Mouse (Mus musculus): Measurements from ENCODE around the gene Pcbd2. TPM values are rescaled to one million over a fixed set of nuclear protein-coding genes. Genes with fewer than 3 reads are reported as not detected.
A peak's percentile ranks its signal among the peaks of the same experiment; 100 is the strongest.

Gene Pcbd2
- total RNA-seq, 1 experiment = 10.8 TPM

DNA sequence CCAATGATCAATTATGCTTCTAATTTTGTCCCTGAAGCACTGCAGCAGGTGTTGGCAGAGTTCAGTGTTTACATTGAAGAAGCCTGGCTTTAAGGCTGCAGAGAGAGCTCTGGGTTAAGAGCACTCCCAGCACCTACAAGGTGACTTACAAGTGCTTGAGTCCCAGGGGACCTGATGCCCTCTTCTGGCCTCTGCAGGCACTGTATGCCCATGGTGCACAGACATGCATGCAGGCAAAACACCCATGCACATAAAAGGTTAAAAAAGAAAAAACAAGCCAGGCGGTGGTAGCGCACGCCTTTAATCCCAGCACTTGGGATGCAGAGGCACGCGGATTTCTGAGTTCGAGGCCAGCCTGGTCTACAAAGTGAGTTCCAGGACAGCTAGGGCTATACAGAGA lies 30.5 kb downstream of the Pcbd2 start:
- Histone ChIP-seq H3K4me1 (ENCODE audit: control insufficient read depth in 2 of 2, insufficient read depth in 2 of 2, low read length in 2 of 2, poor library complexity in 1 of 2) (peaks cover 2 to 7% of the 10 kb centered on the region in 2 experiments; a peak in 3 of 4 replicates), H3K9me3 (ENCODE audit: control insufficient read depth, insufficient read depth, low read depth, low read length) (no peaks in the 10 kb centered on the region), H3K4me3 (ENCODE audit: insufficient read depth in 1 of 2, low read depth in 1 of 2, low read length in 2 of 2, poor library complexity in 1 of 2, severe bottlenecking in 1 of 2) (no peak overlapping the region), H3K9ac (ENCODE audit: insufficient read depth, low read depth, low read length, poor library complexity, severe bottlenecking) (no peak overlapping the region), H3K27ac (ENCODE audit: insufficient read depth, low read depth, low read length, poor library complexity, severe bottlenecking) (no peak overlapping the region), H3K36me3 (ENCODE audit: control insufficient read depth, insufficient read depth, low read length, poor library complexity, severe bottlenecking) (no peaks in the 10 kb centered on the region; the same call in 1 of the 2 replicates)
- peak; percentile 31 for DNase-seq (ENCODE audit: low read depth, low spot score)
- TF ChIP-seq ZC3H11A (IDR thresholded peaks at IDR 0.05; ENCODE audit: borderline replicate concordance, low read depth, low read length) (peak; percentile 19; the same call in 1 of the 2 replicates), ZNF384 (IDR thresholded peaks at IDR 0.05; ENCODE audit: low read depth, low read length) (peak; percentile 54; the same call in 1 of the 2 replicates), MAFK (IDR thresholded peaks at IDR 0.05; ENCODE audit: insufficient read depth, low read depth, low read length) (no peak), CHD2 (IDR thresholded peaks at IDR 0.05; ENCODE audit: low read depth, low read length) (no peak), HCFC1 (IDR thresholded peaks at IDR 0.05; ENCODE audit: borderline replicate concordance, insufficient read depth, low read length) (no peak)
- in situ Hi-C loops (cut with MboI; ENCODE audit: low sequenced_read_pairs in 2 of 2, unreplicated experiment in 2 of 2) = no loop called here

DNA sequence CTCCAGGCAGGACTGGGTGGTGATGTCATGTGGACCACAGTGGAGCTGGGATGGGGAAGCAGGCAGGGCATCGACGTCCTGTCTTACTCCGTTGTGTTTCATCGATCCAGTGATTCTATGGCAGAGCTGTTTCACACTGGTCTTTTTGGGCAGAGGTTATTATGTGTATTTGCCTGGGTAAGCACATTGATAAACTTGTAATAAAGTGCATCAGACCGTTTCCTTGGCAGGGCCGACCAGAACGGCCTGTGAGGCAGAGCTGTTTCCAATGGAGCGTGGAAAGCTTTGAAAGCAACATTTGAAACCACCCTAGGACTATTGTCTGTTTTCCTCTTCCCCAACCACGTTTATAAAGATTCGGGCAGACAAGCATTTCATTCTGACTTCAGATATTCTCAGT lies 33.4 kb downstream of the Pcbd2 start:
- Histone ChIP-seq H3K9ac (ENCODE audit: insufficient read depth, low read depth, low read length, poor library complexity, severe bottlenecking) (no peak overlapping the region), H3K27ac (ENCODE audit: insufficient read depth, low read depth, low read length, poor library complexity, severe bottlenecking) (no peak overlapping the region), H3K4me3 (ENCODE audit: insufficient read depth in 1 of 2, low read depth in 1 of 2, low read length in 2 of 2, poor library complexity in 1 of 2, severe bottlenecking in 1 of 2) (no peak overlapping the region), H3K4me1 (ENCODE audit: control insufficient read depth in 2 of 2, insufficient read depth in 2 of 2, low read length in 2 of 2, poor library complexity in 1 of 2) (peaks cover 2 to 5% of the 10 kb centered on the region in 2 experiments; a peak in 3 of 4 replicates), H3K36me3 (ENCODE audit: control insufficient read depth, insufficient read depth, low read length, poor library complexity, severe bottlenecking) (no peaks in the 10 kb centered on the region; the same call in 1 of the 2 replicates), H3K9me3 (ENCODE audit: control insufficient read depth, insufficient read depth, low read depth, low read length) (no peaks in the 10 kb centered on the region)
- no peak for DNase-seq (ENCODE audit: low read depth, low spot score)
- TF ChIP-seq MAFK (IDR thresholded peaks at IDR 0.05; ENCODE audit: insufficient read depth, low read depth, low read length) = no peak
- TF ChIP-seq HCFC1 (IDR thresholded peaks at IDR 0.05; ENCODE audit: borderline replicate concordance, insufficient read depth, low read length) = no peak
- no peak for TF ChIP-seq CHD2 (IDR thresholded peaks at IDR 0.05; ENCODE audit: low read depth, low read length)
- TF ChIP-seq ZC3H11A (IDR thresholded peaks at IDR 0.05; ENCODE audit: borderline replicate concordance, low read depth, low read length) = no peak
- TF ChIP-seq ZNF384 (IDR thresholded peaks at IDR 0.05; ENCODE audit: low read depth, low read length) = no peak
- in situ Hi-C loops (cut with MboI; ENCODE audit: low sequenced_read_pairs in 2 of 2, unreplicated experiment in 2 of 2) = no loop called here

DNA sequence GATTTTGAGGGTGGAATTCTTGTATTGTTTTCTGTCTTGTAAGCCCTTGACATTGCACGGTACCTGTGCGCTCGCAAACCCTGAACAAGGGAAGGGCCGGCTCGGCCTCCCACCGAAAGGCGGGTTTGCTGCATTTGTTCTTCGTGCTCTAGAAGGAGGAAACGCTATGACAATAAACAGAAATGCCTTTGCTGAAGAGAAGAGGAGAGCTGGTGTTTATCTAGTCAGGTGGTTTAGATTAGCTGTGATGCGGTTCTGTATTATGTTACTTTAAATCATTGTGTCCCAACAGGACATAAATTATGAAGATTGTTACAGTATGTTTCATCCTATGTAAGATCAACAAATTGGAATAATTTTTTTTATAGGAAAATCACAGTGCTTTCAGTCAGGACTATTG lies 34.3 kb downstream of the Pcbd2 start:
- TF ChIP-seq CHD2 (IDR thresholded peaks at IDR 0.05; ENCODE audit: low read depth, low read length) (no peak), ZNF384 (IDR thresholded peaks at IDR 0.05; ENCODE audit: low read depth, low read length) (no peak), HCFC1 (IDR thresholded peaks at IDR 0.05; ENCODE audit: borderline replicate concordance, insufficient read depth, low read length) (no peak), MAFK (IDR thresholded peaks at IDR 0.05; ENCODE audit: insufficient read depth, low read depth, low read length) (no peak), ZC3H11A (IDR thresholded peaks at IDR 0.05; ENCODE audit: borderline replicate concordance, low read depth, low read length) (no peak)
- Histone ChIP-seq H3K4me1 (ENCODE audit: control insufficient read depth in 2 of 2, insufficient read depth in 2 of 2, low read length in 2 of 2, poor library complexity in 1 of 2) (peaks cover 2 to 5% of the 10 kb centered on the region in 2 experiments; a peak in 3 of 4 replicates), H3K4me3 (ENCODE audit: insufficient read depth in 1 of 2, low read depth in 1 of 2, low read length in 2 of 2, poor library complexity in 1 of 2, severe bottlenecking in 1 of 2) (no peak overlapping the region), H3K9me3 (ENCODE audit: control insufficient read depth, insufficient read depth, low read depth, low read length) (no peaks in the 10 kb centered on the region), H3K9ac (ENCODE audit: insufficient read depth, low read depth, low read length, poor library complexity, severe bottlenecking) (no peak overlapping the region), H3K27ac (ENCODE audit: insufficient read depth, low read depth, low read length, poor library complexity, severe bottlenecking) (no peak overlapping the region), H3K36me3 (ENCODE audit: control insufficient read depth, insufficient read depth, low read length, poor library complexity, severe bottlenecking) (no peaks in the 10 kb centered on the region; the same call in 1 of the 2 replicates)
- no peak for DNase-seq (ENCODE audit: low read depth, low spot score)
- in situ Hi-C loops (cut with MboI; ENCODE audit: low sequenced_read_pairs in 2 of 2, unreplicated experiment in 2 of 2) = no loop called here

DNA sequence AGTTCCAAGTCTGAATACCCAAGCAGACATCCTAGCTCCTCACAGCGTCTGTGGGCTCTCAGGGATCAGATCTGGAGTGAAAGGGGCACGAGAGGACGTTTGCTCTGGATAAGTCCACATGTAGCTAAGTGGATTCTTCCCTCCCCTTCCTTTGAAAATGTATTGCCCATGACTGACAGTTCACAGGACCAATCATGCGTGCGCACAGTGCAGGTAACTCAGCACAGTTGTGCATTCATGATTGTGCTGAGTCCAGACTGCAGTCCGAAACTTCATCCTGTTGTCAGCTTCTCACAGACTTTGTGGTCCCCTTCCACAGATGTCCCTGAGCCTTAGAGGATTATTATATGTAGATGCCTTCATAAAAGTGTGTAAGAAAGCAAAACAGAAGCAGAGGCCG lies 47.2 kb downstream of the Pcbd2 start:
- no peak for DNase-seq (ENCODE audit: low read depth, low spot score)
- Histone ChIP-seq H3K9me3 (ENCODE audit: control insufficient read depth, insufficient read depth, low read depth, low read length) (peaks cover 7% of the 10 kb centered on the region; the same call in 1 of the 2 replicates), H3K36me3 (ENCODE audit: control insufficient read depth, insufficient read depth, low read length, poor library complexity, severe bottlenecking) (peaks cover 3% of the 10 kb centered on the region; the same call in 1 of the 2 replicates), H3K27ac (ENCODE audit: insufficient read depth, low read depth, low read length, poor library complexity, severe bottlenecking) (no peak overlapping the region), H3K4me3 (ENCODE audit: insufficient read depth in 1 of 2, low read depth in 1 of 2, low read length in 2 of 2, poor library complexity in 1 of 2, severe bottlenecking in 1 of 2) (no peak overlapping the region), H3K4me1 (ENCODE audit: control insufficient read depth in 2 of 2, insufficient read depth in 2 of 2, low read length in 2 of 2, poor library complexity in 1 of 2) (no peaks in the 10 kb centered on the region), H3K9ac (ENCODE audit: insufficient read depth, low read depth, low read length, poor library complexity, severe bottlenecking) (no peak overlapping the region)
- in situ Hi-C loops (cut with MboI; ENCODE audit: low sequenced_read_pairs in 2 of 2, unreplicated experiment in 2 of 2) = no loop called here
- TF ChIP-seq MAFK (IDR thresholded peaks at IDR 0.05; ENCODE audit: insufficient read depth, low read depth, low read length) (no peak), HCFC1 (IDR thresholded peaks at IDR 0.05; ENCODE audit: borderline replicate concordance, insufficient read depth, low read length) (no peak), ZC3H11A (IDR thresholded peaks at IDR 0.05; ENCODE audit: borderline replicate concordance, low read depth, low read length) (no peak), ZNF384 (IDR thresholded peaks at IDR 0.05; ENCODE audit: low read depth, low read length) (no peak), CHD2 (IDR thresholded peaks at IDR 0.05; ENCODE audit: low read depth, low read length) (no peak)

All from ES-E14 (cell line).